In the genomic region with DNA sequence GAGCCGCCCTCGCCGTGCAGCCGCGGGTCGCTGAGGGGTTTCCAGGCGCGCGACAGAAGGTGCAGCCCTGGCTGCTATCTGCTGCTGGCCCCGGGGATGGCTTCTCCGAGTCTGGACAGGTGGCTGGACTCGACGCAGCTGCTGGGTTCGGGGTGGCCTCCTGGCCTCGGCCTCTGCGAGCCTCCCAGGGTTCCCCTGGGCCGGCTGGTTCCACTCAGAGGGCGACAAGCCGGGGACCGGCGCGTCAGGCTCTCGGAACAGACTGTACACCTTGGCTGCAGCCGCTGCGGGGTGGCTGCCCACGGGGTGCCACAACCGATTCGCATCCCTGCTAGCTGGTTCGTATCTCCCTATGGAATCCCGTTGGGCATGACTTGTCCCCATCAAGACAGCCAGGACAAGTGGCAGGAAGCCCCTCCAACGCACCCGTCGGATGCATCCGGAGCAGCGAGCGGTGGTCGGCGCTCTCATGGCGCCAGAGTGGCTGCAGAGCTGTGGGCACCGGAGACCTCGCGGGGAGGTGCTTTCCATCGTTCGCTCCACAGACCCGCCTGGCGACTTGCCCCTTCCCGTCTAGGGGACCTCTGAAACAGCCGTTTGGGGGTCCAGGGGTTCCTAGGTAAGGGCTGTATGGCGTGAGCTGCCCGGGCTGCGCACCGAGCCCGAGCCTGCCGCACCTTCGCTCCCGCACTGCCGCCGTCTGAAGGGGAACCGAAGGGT, we compare ENCODE assay signal across 8 mouse cellular contexts. TPM values are rescaled to one million over a fixed set of nuclear protein-coding genes. Genes with fewer than 3 reads are reported as not detected.
DNase-seq lines count a peak whose midpoint lies in the region; ATAC-seq and TF ChIP-seq lines count a peak whose summit lies in the region.

No protein-coding gene starts in this region.

- no peaks in the 10 kb centered on the region for H3K36me3 ChIP-seq in heart, embryonic 13.5 days
- no peaks in the 10 kb centered on the region for H3K36me3 ChIP-seq in limb, embryonic 14.5 days (ENCODE audit: control insufficient read depth, insufficient read depth, low read length)
- no peaks in the 10 kb centered on the region for H3K36me3 ChIP-seq in splenic B cell, adult 2 months (ENCODE audit: control insufficient read depth, insufficient read depth, low read length, poor library complexity, severe bottlenecking)
- no peaks in the 10 kb centered on the region for H3K36me3 ChIP-seq in kidney, adult 2 months (ENCODE audit: control insufficient read depth, insufficient read depth, low read length)

- no peak for DNase-seq in heart, postnatal 36 days
- peak; percentile 34 for DNase-seq in Muller cell, postnatal 12 days (ENCODE audit: inconsistent ontology term)
- DNase-seq in limb, embryonic 14.5 days (ENCODE audit: low spot score): no peak
- DNase-seq in splenic B cell, adult 2 months (ENCODE audit: low read depth, low spot score): peak; percentile 5
- no peak for DNase-seq in urinary bladder, postnatal 14 days (ENCODE audit: low spot score)
- no peak for DNase-seq in kidney, adult 2 months

- peak overlapping the region; percentile 65 for H3K9ac ChIP-seq in heart, embryonic 13.5 days
- peak overlapping the region; percentile 40 for H3K9ac ChIP-seq in limb, embryonic 14.5 days (ENCODE audit: low read depth, low read length, severe bottlenecking)

- no peak for TF ChIP-seq CTCF in embryonic fibroblast, embryonic 13.5 days (IDR thresholded peaks at IDR 0.05; ENCODE audit: borderline replicate concordance, insufficient read depth, low read length)
- no peak for TF ChIP-seq CTCF in kidney, adult 2 months (conservative IDR thresholded peaks at IDR 0.05; ENCODE audit: insufficient read depth, insufficient read length, low read depth, low read length)

- H3K4me3 ChIP-seq in heart, embryonic 13.5 days: peak overlapping the region; percentile 56
- H3K4me3 ChIP-seq in embryonic fibroblast, embryonic 13.5 days (ENCODE audit: insufficient read depth, low read length): peak overlapping the region; percentile 59
- peak overlapping the region; percentile 37 for H3K4me3 ChIP-seq in limb, embryonic 14.5 days (replicated peaks; ENCODE audit: low read length)
- H3K4me3 ChIP-seq in kidney, adult 2 months (ENCODE audit: insufficient read depth, low read depth, low read length): no peak overlapping the region

- H3K4me2 ChIP-seq in heart, embryonic 13.5 days: peak overlapping the region; percentile 81
- H3K4me2 ChIP-seq in limb, embryonic 14.5 days (replicated peaks; ENCODE audit: low read depth, low read length, severe bottlenecking): peak overlapping the region; percentile 61

- under 1% methylated on average over 59 of the region's 59 CpGs for WGBS in heart, embryonic 13.5 days
- under 1% methylated on average over 58 of the region's 59 CpGs for WGBS in limb, embryonic 14.5 days
- 1% methylated on average over 59 of the region's 59 CpGs for WGBS in kidney, adult 2 months

- peaks cover 19% of the 10 kb centered on the region for H3K4me1 ChIP-seq in heart, embryonic 13.5 days
- peaks cover 10% of the 10 kb centered on the region for H3K4me1 ChIP-seq in embryonic fibroblast, embryonic 13.5 days (ENCODE audit: control insufficient read depth, insufficient read depth, low read length)
- peaks cover 12% of the 10 kb centered on the region; the same call in 1 of the 2 replicates for H3K4me1 ChIP-seq in limb, embryonic 14.5 days (ENCODE audit: control insufficient read depth, insufficient read depth, low read length)
- H3K4me1 ChIP-seq in kidney, adult 2 months (ENCODE audit: control insufficient read depth, insufficient read depth, low read length): no peaks in the 10 kb centered on the region

- no peak overlapping the region for H3K27ac ChIP-seq in heart, embryonic 13.5 days (replicated peaks)
- peak overlapping the region; percentile 30 for H3K27ac ChIP-seq in embryonic fibroblast, embryonic 13.5 days (ENCODE audit: insufficient read depth, low read length)
- no peak overlapping the region for H3K27ac ChIP-seq in limb, embryonic 14.5 days (replicated peaks; ENCODE audit: low read depth, low read length)
- H3K27ac ChIP-seq in kidney, adult 2 months (ENCODE audit: insufficient read depth, low read depth, low read length): no peak overlapping the region

- peaks cover 83% of the 10 kb centered on the region for H3K27me3 ChIP-seq in heart, embryonic 13.5 days (replicated peaks)
- H3K27me3 ChIP-seq in limb, embryonic 14.5 days (ENCODE audit: control insufficient read depth, insufficient read depth, low read length): peaks cover 55% of the 10 kb centered on the region
- no peaks in the 10 kb centered on the region; the same call in 1 of the 2 replicates for H3K27me3 ChIP-seq in splenic B cell, adult 2 months (ENCODE audit: control insufficient read depth, insufficient read depth, low read length, poor library complexity, severe bottlenecking)
- peaks cover 2% of the 10 kb centered on the region; the same call in 1 of the 2 replicates for H3K27me3 ChIP-seq in kidney, adult 2 months (replicated peaks; ENCODE audit: control insufficient read depth, insufficient read depth, low read length)

- no peak for ATAC-seq in heart, embryonic 13.5 days (ENCODE audit: extremely low read depth, insufficient number of reproducible peaks, low FRiP score, low TSS enrichment)
- ATAC-seq in limb, embryonic 14.5 days (ENCODE audit: low FRiP score, low read depth): no peak

- no peaks in the 10 kb centered on the region for H3K9me3 ChIP-seq in heart, embryonic 13.5 days
- no peaks in the 10 kb centered on the region for H3K9me3 ChIP-seq in limb, embryonic 14.5 days (ENCODE audit: control insufficient read depth, low read length)

- intact Hi-C loops in heart, postnatal 36 days (cut with DNase I): loop anchor here (2.0 to 10.0 kb wide), 2 partner anchors 157 to 189 kb away; no protein-coding TSS in a partner anchor

- TF ChIP-seq POLR2A in embryonic fibroblast, embryonic 13.5 days (IDR thresholded peaks at IDR 0.05; ENCODE audit: low read depth, low read length): peak; percentile 75
- no peak for TF ChIP-seq POLR2A in limb, embryonic 14.5 days (IDR thresholded peaks at IDR 0.05; ENCODE audit: borderline replicate concordance, extremely low read depth, insufficient read depth, insufficient read length)
- TF ChIP-seq POLR2A in kidney, adult 2 months (IDR thresholded peaks at IDR 0.05; ENCODE audit: low read depth, low read length): no peak

RNA-seq across cellular contexts. Expression of a gene that starts 0.4 kb away (rescaled TPM):
- 1.8 TPM in 2 replicates for polyA plus RNA-seq in heart, embryonic 13.5 days (2015; fragmentation: Nextera tagmentation; extraction: Ambion mirVana)
- 1 to 10 TPM; 1.4 to 1.9 TPM for total RNA-seq in heart, postnatal 36 days (2021)
- 182 and 264 TPM in 2 replicates for polyA plus RNA-seq in embryonic fibroblast, embryonic 13.5 days (2011; ENCODE audit: insufficient read length, low read depth, missing spikeins)
- polyA plus RNA-seq in limb, embryonic 14.5 days (2012; rRNA removed): 12.3 and 17.1 TPM in 2 replicates
- polyA plus RNA-seq in limb, embryonic 14.5 days (2014; fragmentation: Nextera tagmentation; extraction: Ambion mirVana): 4.4 and 5.2 TPM in 2 replicates
- polyA plus RNA-seq in kidney, adult 2 months (2012; rRNA removed): 1.5 and 2.2 TPM in 2 replicates

Comparison
In these comparisons a context has a peak if more than half of its experiments do, and no peak if none do; other contexts are left out.
1. DNase-seq: peak in Muller cell, postnatal 12 days (single experiment) and splenic B cell, adult 2 months (single experiment); none in heart, postnatal 36 days (0 of 2), limb, embryonic 14.5 days (single experiment), urinary bladder, postnatal 14 days (single experiment) and kidney, adult 2 months (single experiment).
2. RNA of a gene that starts 0.4 kb away (polyA plus RNA-seq): 182 to 264 TPM in embryonic fibroblast, embryonic 13.5 days; 4.4 to 17.1 TPM in limb, embryonic 14.5 days, 1.5 to 2.2 TPM in kidney, adult 2 months and 1.8 TPM in heart, embryonic 13.5 days; every median in the first group is over 10 times any median in the second.